Mouse (Mus musculus): Measurements from ENCODE around the gene Slc25a21. TPM values are rescaled to one million over a fixed set of nuclear protein-coding genes. Genes with fewer than 3 reads are reported as not detected.

Gene Slc25a21
- polyA plus RNA-seq, 1 experiment = 20.3 TPM

DNA sequence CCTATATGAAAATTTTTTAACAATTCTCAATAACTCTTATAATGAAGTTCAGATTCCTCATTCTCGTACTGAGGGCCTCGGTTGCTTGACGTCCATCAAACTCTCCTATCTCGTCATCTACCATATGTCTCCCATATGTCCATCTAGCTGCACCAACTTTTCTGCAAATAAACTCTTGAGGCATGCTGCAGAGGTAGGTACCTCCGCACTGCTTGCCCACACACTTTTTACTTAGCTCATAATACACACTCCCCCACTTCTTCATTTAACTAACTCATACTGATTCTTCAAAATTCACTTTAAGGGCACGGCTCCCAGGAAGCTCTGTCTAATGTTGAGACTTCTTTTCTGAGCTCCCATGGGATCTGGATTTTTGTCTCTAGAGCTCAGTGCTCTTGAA, 222.0 kb downstream of the Slc25a21 start:
- no peak for TF ChIP-seq GATA1 (IDR thresholded peaks at IDR 0.05; ENCODE audit: low read length)

DNA sequence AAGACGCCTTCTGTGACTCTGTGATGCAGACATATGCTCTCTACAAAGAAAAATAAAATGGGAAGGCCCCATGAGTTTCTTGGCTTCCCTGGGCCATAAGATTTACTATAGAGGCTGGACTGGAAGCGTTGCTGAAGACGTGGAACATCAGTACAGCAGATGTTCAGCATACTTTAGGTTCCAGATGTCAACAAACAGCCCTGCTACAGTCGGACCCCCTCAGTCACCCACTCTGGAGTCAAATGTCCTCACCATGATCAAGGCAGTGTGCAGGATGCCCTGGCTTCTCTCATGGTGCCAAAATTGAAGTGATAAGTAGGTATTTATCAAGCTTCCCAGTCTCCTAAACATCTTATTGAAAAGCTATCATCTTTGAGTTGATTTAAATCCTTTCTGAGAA, 234.0 kb downstream of the Slc25a21 start:
- no peak for TF ChIP-seq GATA1 (IDR thresholded peaks at IDR 0.05; ENCODE audit: low read length)

DNA sequence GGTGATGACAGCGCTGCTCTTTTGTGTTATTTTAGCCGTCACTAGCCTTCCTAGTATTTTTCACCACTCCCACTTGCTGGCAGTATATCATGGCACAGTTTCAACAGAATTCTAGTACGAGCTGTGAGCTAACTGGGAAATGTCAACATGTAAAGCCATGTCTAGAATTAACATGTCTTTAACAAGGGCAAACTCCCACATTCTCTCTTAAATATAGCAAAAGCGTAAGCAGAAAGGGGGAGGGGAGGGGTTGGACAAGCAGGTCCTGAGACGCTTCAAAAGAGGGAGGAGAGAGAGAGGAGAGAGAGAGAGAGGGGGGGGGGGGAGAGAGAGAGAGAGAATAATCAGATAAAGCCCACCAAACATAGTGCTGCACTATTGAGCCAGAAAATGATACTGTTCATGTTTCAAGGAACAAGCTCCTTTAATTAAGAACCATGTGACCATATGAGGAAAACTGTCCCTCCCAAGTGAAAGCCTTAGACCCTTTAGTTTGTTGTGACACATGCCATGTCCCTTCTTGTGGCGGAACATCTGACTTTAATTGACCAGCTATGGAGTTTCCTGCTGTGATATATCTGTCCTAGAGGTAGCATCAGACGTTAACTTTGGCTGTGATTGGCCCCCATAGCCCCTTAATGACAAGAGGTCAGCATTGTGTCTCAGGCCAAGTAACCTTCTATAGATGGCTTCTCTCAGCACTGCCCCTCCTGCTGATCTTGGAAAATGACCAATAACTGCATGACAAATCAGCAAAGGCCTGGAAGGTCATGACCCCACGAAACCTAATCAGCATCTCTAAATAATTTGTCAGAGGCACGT, 237.8 kb downstream of the Slc25a21 start:
- no peak for TF ChIP-seq GATA1 (IDR thresholded peaks at IDR 0.05; ENCODE audit: low read length)

DNA sequence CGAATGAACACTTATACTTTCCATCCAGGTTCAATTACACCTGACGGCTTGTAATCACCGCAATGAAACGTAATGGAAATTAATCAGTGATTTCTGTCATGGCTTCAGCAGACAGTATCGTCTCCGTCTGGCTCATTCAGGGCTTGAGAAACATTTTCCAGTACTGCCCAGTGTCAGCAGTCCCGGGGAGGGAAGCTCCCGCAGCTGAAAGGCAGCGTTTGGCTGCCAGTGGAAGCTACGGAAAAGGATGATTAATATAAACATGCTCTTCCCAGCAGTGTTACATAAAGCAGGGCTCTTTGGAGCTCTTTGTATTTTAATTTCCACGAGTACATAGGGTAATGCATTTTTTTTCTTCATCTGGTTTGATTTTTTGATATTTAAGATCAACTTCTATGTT, 239.0 kb downstream of the Slc25a21 start:
- TF ChIP-seq GATA1 (IDR thresholded peaks at IDR 0.05; ENCODE audit: low read length) = no peak

- no peak for TF ChIP-seq GATA1 (IDR thresholded peaks at IDR 0.05; ENCODE audit: low read length)
These were observed 245.3 kb downstream of the Slc25a21 start for GRCm38 (mm10) chr12:56951749-56952657.

- no peak for TF ChIP-seq GATA1 (IDR thresholded peaks at IDR 0.05; ENCODE audit: low read length)
These were observed 253.0 kb downstream of the Slc25a21 start for GRCm38 (mm10) chr12:56944265-56944664.

GRCm38 (mm10) chr12:56940861-56941260, 256.4 kb downstream of the Slc25a21 start:
- TF ChIP-seq GATA1 (IDR thresholded peaks at IDR 0.05; ENCODE audit: low read length) = no peak

GRCm38 (mm10) chr12:56918145-56918544, 279.1 kb downstream of the Slc25a21 start:
- TF ChIP-seq GATA1 (IDR thresholded peaks at IDR 0.05; ENCODE audit: low read length) = no peak

GRCm38 (mm10) chr12:56906476-56906875, 290.8 kb downstream of the Slc25a21 start:
- no peak for TF ChIP-seq GATA1 (IDR thresholded peaks at IDR 0.05; ENCODE audit: low read length)

GRCm38 (mm10) chr12:56905652-56906305, 291.5 kb downstream of the Slc25a21 start:
- no peak for TF ChIP-seq GATA1 (IDR thresholded peaks at IDR 0.05; ENCODE audit: low read length)

- TF ChIP-seq GATA1 (IDR thresholded peaks at IDR 0.05; ENCODE audit: low read length) = no peak
These were observed 292.1 kb downstream of the Slc25a21 start for GRCm38 (mm10) chr12:56905222-56905621.

DNA sequence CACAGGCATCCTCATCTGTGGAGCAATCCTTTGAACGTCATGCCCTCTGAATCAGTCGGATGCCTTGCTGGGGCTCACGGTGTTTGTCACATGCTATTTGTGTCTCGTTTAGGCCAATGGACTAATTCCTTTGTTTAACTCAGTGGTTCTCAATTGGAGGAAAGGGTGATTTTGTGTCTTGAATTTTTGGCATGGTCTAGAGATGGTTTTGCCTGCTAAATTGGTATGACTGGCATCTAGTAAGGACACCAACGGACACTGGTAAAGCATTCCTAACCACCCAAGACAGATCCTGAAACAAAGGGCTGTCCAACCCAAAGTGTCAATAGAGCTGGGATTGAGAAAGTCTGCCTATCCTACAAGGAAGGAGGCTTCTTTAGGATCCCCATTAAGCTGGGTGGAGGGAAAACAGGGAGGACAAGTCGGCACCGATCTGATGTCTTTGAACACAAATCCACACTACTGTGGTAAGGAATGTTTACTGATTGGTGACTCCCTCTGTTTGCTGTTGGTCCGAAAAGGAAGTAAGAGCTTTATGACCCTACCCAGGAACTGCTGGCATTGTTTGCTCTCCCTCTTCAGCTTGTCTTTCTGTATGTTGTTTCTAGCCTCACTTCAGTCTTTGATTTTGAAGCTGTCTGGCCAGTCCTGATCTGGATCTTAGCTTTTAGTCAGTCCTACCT, 294.4 kb downstream of the Slc25a21 start:
- no peak for TF ChIP-seq GATA1 (IDR thresholded peaks at IDR 0.05; ENCODE audit: low read length)

DNA sequence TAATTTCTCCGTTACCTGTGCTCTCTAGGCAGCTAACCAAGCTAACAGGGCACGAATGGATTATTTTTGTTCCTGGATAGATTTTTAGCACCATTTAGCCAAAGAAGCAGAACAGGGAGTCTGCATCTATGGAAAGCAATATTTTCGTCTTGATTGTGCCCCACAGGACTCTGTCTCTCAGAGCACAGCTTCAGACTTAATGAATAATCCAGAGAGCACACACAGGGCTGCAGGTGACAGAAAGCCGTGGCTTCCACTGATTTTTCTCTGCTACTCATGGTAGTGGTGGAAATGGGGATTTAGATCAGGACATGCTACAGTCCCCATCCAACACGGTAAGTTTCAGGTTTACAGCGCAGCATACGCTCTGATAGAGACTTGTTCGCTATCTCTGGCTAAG, 299.3 kb downstream of the Slc25a21 start:
- no peak for TF ChIP-seq GATA1 (IDR thresholded peaks at IDR 0.05; ENCODE audit: low read length)

DNA sequence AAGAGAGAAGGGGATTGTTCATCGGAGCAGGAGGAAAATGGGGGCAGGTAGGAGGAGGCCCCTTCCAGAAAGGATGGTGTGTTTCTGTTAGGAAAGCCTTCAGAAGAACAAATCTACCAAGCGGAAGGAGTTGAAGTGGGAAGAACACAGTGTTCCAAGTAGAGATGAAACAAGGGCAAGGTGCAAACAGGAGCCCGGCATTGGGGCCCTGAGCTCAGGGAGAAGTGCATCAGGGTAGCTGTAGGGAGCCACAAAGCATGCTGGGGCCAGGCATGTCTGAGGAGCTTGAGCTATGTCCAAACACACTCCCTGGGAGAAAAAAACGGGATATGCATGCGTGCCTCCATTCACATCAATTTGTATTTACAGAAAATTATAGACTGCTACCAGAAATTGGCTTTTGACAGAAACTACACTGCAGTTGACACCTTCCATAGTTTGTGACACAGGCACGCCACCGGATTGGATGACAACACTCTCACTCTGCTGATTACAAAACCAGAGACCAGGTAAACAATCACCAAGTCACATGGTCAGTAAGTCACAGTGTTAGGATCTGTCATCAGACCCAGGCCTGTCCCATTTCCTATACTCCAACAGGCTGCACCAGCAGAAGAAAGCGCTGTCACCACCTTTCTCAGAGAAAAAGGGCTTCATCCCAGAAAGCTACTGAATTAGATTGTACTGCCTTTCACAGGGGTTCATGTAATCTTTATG, 299.9 kb downstream of the Slc25a21 start:
- TF ChIP-seq GATA1 (IDR thresholded peaks at IDR 0.05; ENCODE audit: low read length) = no peak

- TF ChIP-seq GATA1 (IDR thresholded peaks at IDR 0.05; ENCODE audit: low read length) = no peak
These were observed 302.3 kb downstream of the Slc25a21 start for GRCm38 (mm10) chr12:56894963-56895362.
